Mouse (Mus musculus) cerebellum, postnatal 10 days (tissue): ENCODE results near the gene Sh2d1a.
A peak's percentile ranks its signal among the peaks of the same experiment; 100 is the strongest.

ENCODE experiments used
- DNase-seq, 2 experiments: peaks; one replicate each; pipeline ENCODE4 v3.0.0; 2021; ENCODE audit warnings: mixed read lengths in 2 of 2

Sh2d1a gene

GRCm38 (mm10) chrX:42502291-42503043, at the start of gene Sh2d1a:
Sh2d1a (plus strand) TSS chrX:42502453.
- no peak for DNase-seq

- no peak for DNase-seq
Observed at GRCm38 (mm10) chrX:42453001-42453400, 49.3 kb upstream of the Sh2d1a start.

GRCm38 (mm10) chrX:42454533-42454932, 47.7 kb upstream of the Sh2d1a start:
- DNase-seq: no peak

GRCm38 (mm10) chrX:42489446-42489845, 12.8 kb upstream of the Sh2d1a start, which contains the start of gene Tex13c2:
Tex13c2 (plus strand) TSS chrX:42489691.
- DNase-seq: no peak

GRCm38 (mm10) chrX:42490336-42490735, 11.9 kb upstream of the Sh2d1a start:
- peak; percentile 59 to 67 for DNase-seq

GRCm38 (mm10) chrX:42500538-42500937, 1.7 kb upstream of the Sh2d1a start:
- DNase-seq: no peak

GRCm38 (mm10) chrX:42511105-42511504, 8.9 kb downstream of the Sh2d1a start:
- no peak for DNase-seq

- DNase-seq: no peak
Observed at GRCm38 (mm10) chrX:42512567-42512966, 10.3 kb downstream of the Sh2d1a start.

GRCm38 (mm10) chrX:42522868-42523267, 20.6 kb downstream of the Sh2d1a start:
- DNase-seq: no peak

- DNase-seq: no peak
Observed at GRCm38 (mm10) chrX:42530703-42531102, 28.4 kb downstream of the Sh2d1a start.

- peak; percentile 67 to 78 for DNase-seq
Observed at GRCm38 (mm10) chrX:42540030-42540755, 37.9 kb downstream of the Sh2d1a start.

- peak; percentile 88 for DNase-seq
Observed at GRCm38 (mm10) chrX:42540756-42541053, 38.5 kb downstream of the Sh2d1a start.

- DNase-seq: no peak
Observed at GRCm38 (mm10) chrX:42545076-42545475, 42.8 kb downstream of the Sh2d1a start.

GRCm38 (mm10) chrX:42548513-42548912, 46.3 kb downstream of the Sh2d1a start:
- DNase-seq: no peak

GRCm38 (mm10) chrX:42557284-42557683, 55.0 kb downstream of the Sh2d1a start:
- peak; percentile 74 to 76 for DNase-seq

GRCm38 (mm10) chrX:42558683-42559082, 56.4 kb downstream of the Sh2d1a start:
- no peak for DNase-seq
